Mouse (Mus musculus) activated CD4-positive, CD25-positive, alpha-beta regulatory T cell, adult 4 months (primary cell): ENCODE data around the gene Rnf145. TPM values are rescaled to one million over a fixed set of nuclear protein-coding genes. Genes with fewer than 3 reads are reported as not detected.

Experiments used
- ATAC-seq: one replicate; pipeline ENCODE4 v1.8.0; 2017
- polyA plus RNA-seq, 2 experiments: library from polyadenylated mRNA; unstranded; fragments of 100-300 nt; shearing (Covaris generic); gene quantifications; one replicate each; pipeline ENCODE4 v1.2.1; 2017

The Rnf145 gene
- polyA plus RNA-seq = 10 to 100 TPM; 45.3 to 60.4 TPM

DNA sequence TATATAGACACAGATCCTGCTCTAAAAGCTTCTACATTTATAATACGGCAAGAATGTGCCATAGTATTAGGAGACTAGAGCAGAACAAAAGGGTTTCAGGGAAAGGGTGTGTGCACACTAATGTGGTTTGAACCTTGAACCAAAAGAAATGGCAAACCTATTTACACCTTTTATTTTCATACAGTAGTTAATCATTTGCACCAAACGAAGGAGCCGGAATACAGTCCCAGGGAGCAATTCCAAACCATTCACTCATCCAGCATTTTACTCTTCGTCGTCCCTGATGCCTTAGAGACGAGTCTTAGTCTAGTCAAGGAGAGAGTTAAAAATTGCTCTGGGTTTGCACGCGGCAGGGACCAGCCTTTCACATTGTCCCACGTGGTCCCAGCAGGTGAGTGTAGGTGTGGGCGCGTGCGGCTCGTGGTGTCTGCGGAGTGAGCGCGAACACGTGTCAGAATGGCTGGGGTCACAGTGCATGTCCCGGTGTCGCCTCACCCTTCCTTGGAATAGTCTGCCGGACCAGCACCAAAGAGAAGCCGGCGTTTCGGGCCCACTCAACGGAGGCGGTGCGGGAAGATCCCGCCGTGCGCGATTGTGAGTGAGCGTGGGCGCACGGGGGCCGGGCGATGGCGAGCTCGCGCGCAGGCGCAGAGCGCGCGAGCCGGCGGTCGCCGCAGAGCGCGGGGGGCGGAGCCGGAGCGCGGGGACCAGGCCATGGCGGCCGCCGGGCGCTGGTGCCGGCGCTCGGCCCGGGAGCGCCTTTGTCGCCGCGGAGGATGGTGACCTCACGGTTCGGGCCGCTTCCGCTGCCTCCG is at the start of gene Rnf145:
Rnf145 (plus strand) TSS at position 684 of the 815 bp plus-strand sequence.
- peak; percentile 33 for ATAC-seq

- peak; percentile 38 for ATAC-seq
Observed at GRCm38 (mm10) chr11:44469646-44470431, 48.9 kb upstream of the Rnf145 start.

DNA sequence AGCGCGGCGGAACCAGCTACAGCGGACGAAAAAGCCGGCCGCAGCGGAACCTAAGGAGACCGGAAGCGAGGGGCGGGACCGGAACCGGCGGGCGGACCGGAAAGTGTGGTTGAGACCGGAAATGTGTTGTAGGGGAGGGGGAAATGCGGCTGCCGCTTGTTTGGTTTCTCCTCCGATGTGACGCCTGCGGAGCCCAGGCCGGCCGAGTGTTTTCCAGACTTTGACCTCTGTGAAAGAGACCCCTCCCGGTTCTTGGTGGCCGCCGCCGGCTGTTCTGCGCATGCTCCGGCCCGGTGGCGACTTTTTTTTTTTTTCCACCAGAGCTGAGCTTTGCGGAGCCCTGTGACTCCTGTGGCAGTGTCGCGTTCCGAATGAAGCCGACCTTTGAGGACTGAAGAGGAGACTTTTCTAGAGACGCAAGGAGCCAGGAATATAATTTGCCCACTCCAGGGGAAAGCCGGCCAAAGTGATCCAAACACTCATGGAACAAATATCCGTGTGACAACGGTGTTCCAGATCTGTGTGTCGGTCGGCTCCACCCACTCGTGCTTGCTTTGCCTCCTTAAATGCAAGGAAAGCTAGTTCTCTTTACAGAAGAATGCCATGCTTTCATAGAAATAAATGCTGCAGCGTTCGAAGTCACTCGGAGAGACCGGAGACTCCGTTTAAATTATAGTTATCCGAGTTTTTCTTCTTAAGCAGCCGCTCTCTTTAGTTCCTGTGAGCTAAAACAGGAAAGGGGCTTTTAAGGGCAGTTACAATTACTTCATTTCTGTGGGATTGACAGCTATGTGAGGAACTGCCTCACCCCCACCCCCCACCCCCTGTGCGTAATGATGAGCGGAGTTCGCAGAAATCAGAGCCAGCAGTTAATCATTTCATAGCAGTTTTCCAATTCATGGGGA is 48.1 kb upstream of the Rnf145 start, which contains the start of gene Ublcp1:
Ublcp1 (minus strand) TSS at position 67 of the 905 bp plus-strand sequence.
- ATAC-seq = peak; percentile 78

- no peak for ATAC-seq
Observed at GRCm38 (mm10) chr11:44471337-44471995, 47.3 kb upstream of the Rnf145 start.

DNA sequence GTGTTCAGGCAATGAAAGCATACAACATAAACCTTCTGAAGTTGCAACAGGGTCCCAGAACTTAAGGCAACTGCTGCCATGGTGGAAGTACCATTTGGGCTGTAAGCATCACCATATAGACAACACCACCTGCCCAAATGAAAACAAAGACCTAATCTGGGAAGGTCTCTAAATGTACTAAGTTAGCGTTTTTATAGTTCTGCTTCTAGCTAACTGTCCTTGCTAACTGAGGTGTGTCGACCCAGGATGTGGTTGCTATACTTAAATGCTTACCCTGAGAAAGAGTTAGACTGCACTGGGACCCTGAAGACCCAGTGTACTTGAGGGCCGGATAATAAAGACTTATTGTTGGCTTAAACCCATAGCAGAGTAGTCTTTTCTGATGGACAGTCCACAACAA is 43.3 kb upstream of the Rnf145 start:
- no peak for ATAC-seq

GRCm38 (mm10) chr11:44476445-44476844 is 42.3 kb upstream of the Rnf145 start:
- ATAC-seq = peak; percentile 71

DNA sequence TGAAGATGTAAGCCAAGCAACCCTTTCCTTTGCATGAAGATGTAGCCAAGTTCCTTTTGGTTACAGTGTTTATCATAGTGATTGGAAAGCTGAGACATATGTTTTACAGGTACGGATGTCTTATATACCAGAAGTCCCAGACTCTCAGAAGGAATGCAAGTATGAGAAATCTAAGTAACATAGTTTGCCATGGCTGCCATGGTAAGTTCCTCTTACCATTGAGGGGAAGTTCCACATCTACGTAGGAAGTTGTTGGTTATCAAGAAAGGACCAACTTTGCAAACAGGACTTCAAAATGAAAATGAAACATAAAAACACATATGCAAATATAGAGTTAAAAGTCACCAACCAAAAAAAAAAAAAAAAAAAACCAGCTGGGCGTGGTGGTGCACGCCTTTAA is 40.4 kb upstream of the Rnf145 start:
- no peak for ATAC-seq

- ATAC-seq = no peak
Observed at GRCm38 (mm10) chr11:44480246-44480645, 38.5 kb upstream of the Rnf145 start.

DNA sequence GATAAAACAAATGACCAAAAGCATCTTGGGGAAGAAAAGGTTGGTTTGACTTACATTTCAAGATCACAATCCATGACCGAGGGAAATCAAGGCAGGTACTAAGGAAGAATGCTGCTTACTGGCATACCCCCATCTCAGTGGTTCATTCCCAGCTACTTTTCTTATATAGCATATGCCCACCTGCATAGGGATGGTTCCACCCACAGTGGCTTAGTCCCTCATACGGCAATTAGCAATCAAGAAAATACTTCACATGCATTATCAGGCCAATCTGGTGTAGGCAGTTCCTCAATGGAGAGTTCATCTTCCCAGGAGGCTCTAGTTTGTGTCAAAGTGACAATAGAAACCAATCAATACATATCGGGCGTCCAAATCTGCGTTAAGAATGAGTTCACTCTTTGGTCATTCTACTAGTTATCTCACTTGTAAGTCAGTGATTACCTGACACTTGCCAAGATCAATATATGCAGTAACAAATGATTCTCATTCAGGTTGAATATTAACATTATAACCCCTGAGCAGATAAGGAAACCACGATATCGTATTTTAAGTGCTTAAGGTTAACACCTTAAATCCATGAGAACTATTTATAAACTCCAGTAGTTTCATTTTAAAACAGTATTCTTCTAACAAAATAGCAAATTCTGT is 33.6 kb upstream of the Rnf145 start:
- no peak for ATAC-seq

DNA sequence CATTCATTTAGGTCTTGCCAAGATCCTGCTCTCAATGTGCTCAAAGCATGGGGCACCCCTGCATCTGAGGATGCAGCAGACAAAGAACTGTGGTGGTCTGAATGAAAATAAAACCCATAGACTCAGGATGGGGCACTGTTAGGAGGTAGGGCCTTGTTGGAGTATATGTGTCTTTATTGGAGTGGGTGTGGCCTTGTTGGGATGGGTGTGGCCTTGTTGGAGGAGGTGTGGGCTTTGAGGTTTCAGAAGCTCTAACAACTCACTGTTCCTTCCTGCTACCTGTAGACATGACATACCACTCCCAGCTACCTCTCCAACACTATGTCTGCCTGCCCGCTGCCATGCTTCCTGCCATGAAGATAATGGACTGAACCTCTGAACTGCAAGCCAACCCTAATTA is 29.6 kb upstream of the Rnf145 start:
- no peak for ATAC-seq

- peak; percentile 75 for ATAC-seq
Observed at GRCm38 (mm10) chr11:44494643-44495323, 24.0 kb upstream of the Rnf145 start.

DNA sequence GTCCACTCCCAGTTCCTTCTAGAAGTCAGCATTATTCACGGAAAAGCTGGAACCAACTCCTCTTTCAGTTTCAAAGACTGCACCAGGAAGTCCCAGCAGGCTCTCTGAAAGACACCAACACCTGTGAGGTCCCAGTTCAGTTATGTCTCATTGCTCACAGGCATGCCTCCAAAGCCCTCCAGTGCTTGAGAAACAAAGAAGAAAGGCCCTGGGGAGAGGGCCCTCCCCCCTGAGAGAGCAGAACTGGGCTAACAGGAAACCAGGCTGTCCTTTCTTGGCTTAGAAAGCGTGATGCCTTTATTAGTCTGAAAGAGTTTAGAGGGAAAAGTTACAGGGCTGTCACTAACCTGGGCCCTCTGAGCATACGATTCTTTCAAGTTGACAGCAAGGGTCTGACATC is 22.5 kb upstream of the Rnf145 start:
- ATAC-seq = peak; percentile 59

DNA sequence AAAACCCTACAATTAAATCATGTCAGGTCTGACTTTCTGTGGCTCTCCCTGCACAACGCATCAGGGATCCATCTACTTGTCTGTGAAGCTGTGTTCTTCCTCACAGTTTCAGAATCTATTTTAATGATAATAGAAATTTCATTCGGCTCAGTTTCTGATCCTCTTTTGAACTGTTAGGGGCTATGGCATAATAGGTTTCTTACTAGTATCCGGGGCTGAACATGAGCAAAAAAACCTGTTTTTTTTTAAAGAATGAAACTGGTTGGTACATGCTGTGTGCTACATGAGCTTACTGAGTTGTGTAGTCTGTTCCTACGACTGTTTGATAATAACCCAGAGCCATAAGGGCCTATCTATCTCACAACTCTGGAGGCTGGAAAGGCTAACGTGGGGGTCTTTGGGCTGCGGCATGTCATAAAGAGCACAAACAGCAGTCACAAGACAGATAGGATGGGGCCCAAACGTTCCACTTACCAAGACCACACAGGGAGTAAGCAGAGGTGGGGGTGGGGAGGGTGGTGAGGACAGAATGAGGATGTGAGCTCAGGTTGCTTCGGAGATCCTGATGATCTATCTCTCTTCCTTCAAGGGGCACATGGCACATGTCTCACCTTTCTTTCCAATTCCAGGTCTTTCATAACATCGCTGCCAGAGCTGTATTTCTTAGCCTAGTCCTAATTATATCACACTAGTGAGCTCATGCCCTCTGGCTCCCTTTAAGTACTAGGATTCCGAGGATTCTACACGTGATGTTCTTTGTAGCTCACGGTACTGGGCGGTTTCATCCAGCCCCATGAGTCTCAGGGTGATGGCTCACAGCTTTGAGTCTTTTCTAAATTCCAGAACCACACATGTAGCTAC is 20.1 kb upstream of the Rnf145 start:
- ATAC-seq = no peak

- ATAC-seq = peak; percentile 31
Observed at GRCm38 (mm10) chr11:44500966-44501365, 17.8 kb upstream of the Rnf145 start.

DNA sequence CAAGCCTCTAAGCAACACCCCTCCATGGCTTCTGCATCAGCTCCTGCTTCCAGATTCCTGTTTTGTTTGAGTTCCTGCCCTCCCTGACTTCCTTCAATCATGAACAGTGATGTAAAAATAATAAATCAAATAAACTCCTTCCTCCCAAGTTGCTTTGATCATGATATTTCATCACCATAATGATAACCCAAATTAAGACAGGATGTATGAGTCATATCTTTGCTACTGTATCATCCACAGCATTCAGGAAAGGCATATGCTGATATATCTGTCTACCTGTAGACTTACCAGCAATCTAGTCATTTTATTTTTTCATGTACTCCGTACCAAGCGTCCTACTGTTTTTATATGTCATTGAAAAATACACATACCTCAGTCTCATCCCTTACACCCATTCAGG is 17.3 kb upstream of the Rnf145 start:
- peak; percentile 80 for ATAC-seq

GRCm38 (mm10) chr11:44502931-44503330 is 15.8 kb upstream of the Rnf145 start:
- no peak for ATAC-seq

DNA sequence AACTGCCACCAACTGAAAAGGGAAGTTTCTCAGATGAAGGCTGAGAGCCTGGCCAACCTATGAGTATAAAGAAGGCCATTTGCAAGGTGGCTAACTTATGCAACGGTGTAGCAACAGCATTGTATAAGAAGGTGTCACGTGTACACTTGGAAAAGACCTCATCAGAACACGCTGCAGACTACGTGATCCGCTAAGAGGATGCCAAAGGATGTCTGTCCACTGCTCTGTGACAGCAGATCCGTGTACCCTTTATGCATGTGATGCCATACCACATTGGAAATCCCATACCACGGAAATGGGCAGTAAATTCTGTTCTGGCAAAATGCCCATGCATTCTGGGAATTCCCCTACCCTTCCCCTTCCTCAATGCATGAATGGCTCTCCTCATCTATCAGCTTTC is 14.6 kb upstream of the Rnf145 start:
- no peak for ATAC-seq

GRCm38 (mm10) chr11:44504761-44505160 is 14.0 kb upstream of the Rnf145 start:
- no peak for ATAC-seq

DNA sequence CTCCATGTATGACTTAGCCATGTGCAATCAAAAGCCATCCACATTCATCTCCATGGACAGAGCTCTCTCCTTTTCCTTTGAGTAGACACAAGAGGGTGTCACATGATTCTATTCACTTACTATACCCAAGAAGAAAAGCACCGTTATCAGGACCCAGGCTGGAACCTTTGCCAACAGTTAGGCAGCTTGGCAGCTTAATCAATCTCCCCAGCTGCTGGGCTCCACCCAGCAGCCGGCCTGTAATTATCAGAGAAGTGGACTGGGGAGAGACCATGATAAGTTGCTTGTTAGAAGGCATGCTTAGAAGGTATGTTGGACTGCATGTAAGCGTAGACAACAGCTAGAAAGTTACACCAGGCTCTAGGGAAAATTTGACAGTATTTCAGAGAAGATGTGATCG is 9.9 kb upstream of the Rnf145 start:
- no peak for ATAC-seq

- no peak for ATAC-seq
Observed at GRCm38 (mm10) chr11:44509906-44510305, 8.9 kb upstream of the Rnf145 start.
